ENCODE assay signal across 20 mouse cellular contexts in genomic region chr4:125246171-125246570, GRCm38 (mm10).
DNase-seq lines count a peak whose midpoint lies in the region; ATAC-seq and TF ChIP-seq lines count a peak whose summit lies in the region.
"Had no signal": no experiment of that assay in that cellular context is flagged by ENCODE, and none has a peak within 500 bp of the region (broad histone marks: within the 10 kb centered on the region; RNA-seq: fewer than 3 reads in every experiment).

No protein-coding gene starts in this region.

- no peak overlapping the region for H3K27ac ChIP-seq in lung, embryonic 14.5 days (ENCODE audit: low read depth)
- no peak overlapping the region for H3K27ac ChIP-seq in embryonic facial prominence, embryonic 11.5 days (replicated peaks; ENCODE audit: low read depth, low read length)
- no peak overlapping the region for H3K27ac ChIP-seq in midbrain, embryonic 13.5 days
- H3K27ac ChIP-seq: forebrain, embryonic 12.5 days; hindbrain, embryonic 12.5 days; kidney, embryonic 15.5 days; macrophage had no signal

- peak; percentile 23 for DNase-seq in lung, embryonic 14.5 days
- DNase-seq in lung, postnatal 25 days (ENCODE audit: low spot score) = no peak
- peak; percentile 57 for DNase-seq in embryo, embryonic 10 days (ENCODE audit: low spot score)
- peak; percentile 64 for DNase-seq in embryonic facial prominence, embryonic 11.5 days (ENCODE audit: low spot score)
- no peak for DNase-seq in left cerebral cortex, postnatal 4 days
- DNase-seq in testis, postnatal 10 days (ENCODE audit: low spot score) = no peak
- DNase-seq: cerebellum, adult 11 months; cerebellum, postnatal 36 days; gastrocnemius, postnatal 36 days; layer of hippocampus, adult 9-11 months; liver; lung, adult 18-20 months; midbrain, embryonic 14.5 days; right cerebral cortex, adult 18-20 months had no signal

- no peak overlapping the region for H3K4me2 ChIP-seq in lung, embryonic 14.5 days
- H3K4me2 ChIP-seq in embryonic facial prominence, embryonic 11.5 days (ENCODE audit: low read depth, low read length) = no peak overlapping the region
- H3K4me2 ChIP-seq in midbrain, embryonic 13.5 days (replicated peaks) = no peak overlapping the region
- H3K4me2 ChIP-seq: forebrain, embryonic 12.5 days; hindbrain, embryonic 12.5 days; kidney, embryonic 15.5 days had no signal

- no peaks in the 10 kb centered on the region for H3K4me1 ChIP-seq in lung, embryonic 14.5 days (ENCODE audit: insufficient read depth)
- no peaks in the 10 kb centered on the region for H3K4me1 ChIP-seq in embryonic facial prominence, embryonic 11.5 days (ENCODE audit: control insufficient read depth, insufficient read depth, low read length)
- H3K4me1 ChIP-seq in midbrain, embryonic 13.5 days (replicated peaks) = peaks cover 15% of the 10 kb centered on the region
- H3K4me1 ChIP-seq: kidney, embryonic 15.5 days had no signal

- H3K4me3 ChIP-seq in lung, embryonic 14.5 days (ENCODE audit: low read depth, low read length) = no peak overlapping the region
- no peak overlapping the region for H3K4me3 ChIP-seq in embryonic facial prominence, embryonic 11.5 days (ENCODE audit: low read depth, low read length)
- H3K4me3 ChIP-seq in midbrain, embryonic 13.5 days (replicated peaks) = no peak overlapping the region
- H3K4me3 ChIP-seq: forebrain, embryonic 12.5 days; hindbrain, embryonic 12.5 days; kidney, embryonic 15.5 days had no signal

- no peak for TF ChIP-seq CTCF in lung, embryonic 14.5 days (IDR thresholded peaks at IDR 0.05; ENCODE audit: low read depth)

- WGBS in lung, embryonic 14.5 days = 7% methylated on average over 5 of the region's 5 CpGs
- 9% methylated on average over 5 of the region's 5 CpGs for WGBS in embryonic facial prominence, embryonic 11.5 days
- WGBS in midbrain, embryonic 13.5 days = 17% methylated on average over 5 of the region's 5 CpGs

- intact Hi-C loops in left cerebral cortex, postnatal 4 days (cut with DNase I) = no loop called here

- H3K9ac ChIP-seq in lung, embryonic 14.5 days = no peak overlapping the region
- H3K9ac ChIP-seq in embryonic facial prominence, embryonic 11.5 days (replicated peaks; ENCODE audit: low read length) = no peak overlapping the region
- H3K9ac ChIP-seq in midbrain, embryonic 13.5 days (replicated peaks) = no peak overlapping the region
- H3K9ac ChIP-seq: forebrain, embryonic 12.5 days; hindbrain, embryonic 12.5 days; kidney, embryonic 15.5 days had no signal

- no peaks in the 10 kb centered on the region for H3K27me3 ChIP-seq in lung, embryonic 14.5 days (ENCODE audit: insufficient read depth, low read length)
- no peaks in the 10 kb centered on the region for H3K27me3 ChIP-seq in embryonic facial prominence, embryonic 11.5 days (ENCODE audit: control insufficient read depth, insufficient read depth, low read length)
- peaks cover 32% of the 10 kb centered on the region for H3K27me3 ChIP-seq in midbrain, embryonic 13.5 days

- H3K36me3 ChIP-seq in lung, embryonic 14.5 days (ENCODE audit: insufficient read depth) = no peaks in the 10 kb centered on the region
- H3K36me3 ChIP-seq in embryonic facial prominence, embryonic 11.5 days (replicated peaks; ENCODE audit: control insufficient read depth, insufficient read depth, low read depth, low read length) = no peaks in the 10 kb centered on the region
- no peaks in the 10 kb centered on the region for H3K36me3 ChIP-seq in midbrain, embryonic 13.5 days
- H3K36me3 ChIP-seq: forebrain, embryonic 12.5 days; hindbrain, embryonic 12.5 days; kidney, embryonic 15.5 days had no signal

- H3K9me3 ChIP-seq in lung, embryonic 14.5 days (ENCODE audit: low read depth, low read length) = no peaks in the 10 kb centered on the region
- no peaks in the 10 kb centered on the region for H3K9me3 ChIP-seq in embryonic facial prominence, embryonic 11.5 days (replicated peaks; ENCODE audit: control insufficient read depth, low read length)
- H3K9me3 ChIP-seq in midbrain, embryonic 13.5 days = no peaks in the 10 kb centered on the region
- H3K9me3 ChIP-seq: forebrain, embryonic 12.5 days; hindbrain, embryonic 12.5 days; kidney, embryonic 15.5 days had no signal

- ATAC-seq in lung, embryonic 14.5 days (ENCODE audit: insufficient read depth) = no peak
- ATAC-seq in embryonic facial prominence, embryonic 11.5 days (replicated peaks; ENCODE audit: insufficient number of reproducible peaks, low FRiP score, low TSS enrichment, low read depth) = no peak
- ATAC-seq in midbrain, embryonic 13.5 days = no peak
- ATAC-seq: CD4-positive, CD25-positive, alpha-beta regulatory T cell, adult 4 months had no signal

Comparison
In these comparisons a context has a peak if more than half of its experiments do, and no peak if none do; other contexts are left out.
1. DNase-seq: peak in lung, embryonic 14.5 days (single experiment), embryo, embryonic 10 days (single experiment) and embryonic facial prominence, embryonic 11.5 days (single experiment); none in lung, postnatal 25 days (single experiment), left cerebral cortex, postnatal 4 days (single experiment) and testis, postnatal 10 days (single experiment).